Mouse (Mus musculus) monocyte, adult 5-6 weeks (primary cell): ENCODE results near the gene Akt1s1. TPM values are rescaled to one million over a fixed set of nuclear protein-coding genes. Genes with fewer than 3 reads are reported as not detected.
A peak's percentile ranks its signal among the peaks of the same experiment; 100 is the strongest.

ENCODE experiments used
- ATAC-seq: fragments of 153-309, 156-312 bp; replicated peaks from 2 replicates; pipeline ENCODE4 v1.8.0; 2017; ENCODE audit warnings: mild to moderate bottlenecking; ENCODE audit not compliant: low TSS enrichment, insufficient number of reproducible peaks, severe bottlenecking, poor library complexity, low FRiP score
- total RNA-seq: library from RNA; stranded (forward); fragments of 200-1000, 200-491, 200-594 nt; gene quantifications from 3 replicates; pipeline ENCODE4 v1.2.3, GENCODE M21; 2017

The Akt1s1 gene
- 11.6 to 33.0 TPM (median 13.0 TPM) in 3 replicates for total RNA-seq

DNA sequence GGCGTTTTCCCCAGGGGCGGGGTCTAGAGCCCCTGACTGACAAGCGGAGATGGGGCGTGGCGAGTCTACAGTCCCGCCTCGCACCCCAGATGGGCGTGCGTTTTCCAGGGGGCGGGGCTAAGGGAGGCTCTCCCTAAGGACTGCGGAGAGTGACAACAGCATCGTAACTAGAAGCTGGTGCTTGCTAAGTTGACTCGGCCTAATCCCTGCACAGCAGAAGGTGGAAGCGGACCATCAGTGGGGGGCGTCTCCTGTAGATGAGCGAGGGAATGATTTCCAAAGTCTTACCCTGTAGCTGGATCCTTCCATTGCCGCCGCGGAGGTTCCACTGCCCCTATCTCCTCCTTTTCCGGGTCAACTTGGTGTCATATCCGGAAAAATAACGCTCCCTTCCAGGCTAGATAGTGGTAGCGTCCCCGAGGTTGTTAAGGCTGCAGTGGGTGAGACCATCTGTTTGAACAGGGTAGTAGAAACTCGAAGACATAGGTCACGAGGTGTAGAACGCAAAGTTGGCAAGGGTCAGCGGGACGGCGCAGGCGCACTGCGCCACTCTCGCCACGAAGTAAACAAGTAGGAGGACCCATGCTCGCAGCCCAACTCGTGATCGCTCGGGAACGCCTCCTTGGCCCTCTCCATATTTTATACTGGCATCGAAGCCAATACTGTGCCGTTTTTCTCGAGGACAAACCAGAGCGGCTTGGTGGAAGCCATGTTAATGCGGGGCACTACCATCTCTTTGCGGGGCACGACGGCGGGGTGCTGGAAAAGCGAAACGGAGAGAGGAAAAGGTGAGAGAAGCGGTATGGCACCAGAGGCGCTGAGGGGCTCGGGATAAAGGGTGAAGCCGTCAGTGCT lies at the start of gene Akt1s1, which contains the start of gene Tbc1d17:
Akt1s1 (plus strand) TSS at position 431 of the 855 bp plus-strand sequence.
Tbc1d17 (minus strand) TSS at position 519 of the 855 bp plus-strand sequence.
- peak; percentile 75 for ATAC-seq

DNA sequence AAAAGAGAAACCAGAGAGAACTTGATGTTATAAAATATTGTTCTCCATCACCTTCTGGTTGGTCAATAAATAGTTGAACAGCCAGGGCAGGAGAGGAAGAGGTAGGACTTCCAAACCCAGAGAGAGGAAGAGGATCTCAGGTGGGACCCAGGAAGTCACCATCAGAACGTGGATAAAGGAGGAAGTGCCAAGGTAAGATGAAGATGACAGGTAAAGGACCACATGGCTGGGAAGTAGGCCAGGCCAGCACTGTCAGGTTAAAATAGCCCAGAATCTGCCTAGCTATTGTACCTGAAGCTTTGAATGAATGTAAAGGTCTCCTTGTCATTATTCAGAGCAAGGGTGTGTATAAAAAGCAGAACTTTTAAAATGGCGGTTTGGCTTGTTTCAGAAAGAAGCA lies 39.9 kb upstream of the Akt1s1 start:
- no peak for ATAC-seq

GRCm38 (mm10) chr7:44809466-44809865 lies 39.3 kb upstream of the Akt1s1 start:
- ATAC-seq = no peak

- ATAC-seq = no peak
These were observed 38.4 kb upstream of the Akt1s1 start for GRCm38 (mm10) chr7:44810365-44810764.

- no peak for ATAC-seq
These were observed 37.8 kb upstream of the Akt1s1 start for GRCm38 (mm10) chr7:44810819-44811557.

GRCm38 (mm10) chr7:44812651-44813325 lies 36.0 kb upstream of the Akt1s1 start:
- no peak for ATAC-seq

GRCm38 (mm10) chr7:44813985-44814384 lies 34.8 kb upstream of the Akt1s1 start:
- no peak for ATAC-seq

- no peak for ATAC-seq
These were observed 34.4 kb upstream of the Akt1s1 start for GRCm38 (mm10) chr7:44814423-44814822.

DNA sequence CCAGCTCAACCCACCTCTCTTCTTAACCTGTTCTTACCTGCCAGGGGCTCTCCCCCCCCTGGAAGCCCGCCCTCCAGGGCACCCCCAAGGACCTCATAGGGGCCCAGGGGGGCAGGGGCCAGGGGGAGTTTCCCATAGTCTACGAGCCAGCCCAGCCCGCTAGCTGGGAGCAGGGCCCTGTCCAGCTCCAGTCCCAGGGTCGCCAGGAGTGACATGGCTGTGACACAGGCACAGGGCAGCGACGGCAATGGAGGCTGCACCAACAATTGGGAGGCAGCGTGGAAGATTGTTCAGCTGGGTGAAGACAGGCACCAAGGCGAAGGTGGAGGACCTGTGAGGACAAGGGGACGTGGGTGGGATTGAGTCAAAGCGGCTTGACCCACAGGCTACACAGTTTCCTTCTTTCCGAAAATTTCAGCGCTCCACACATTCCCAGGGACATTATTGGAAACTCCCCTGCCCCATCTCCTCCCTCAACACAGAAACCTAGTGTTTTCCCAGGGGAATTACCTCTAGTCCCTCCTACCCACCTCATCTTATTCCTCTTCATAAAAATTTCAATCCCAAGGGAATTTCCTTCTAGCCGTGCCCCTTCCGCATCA lies 33.7 kb upstream of the Akt1s1 start:
- ATAC-seq = no peak

GRCm38 (mm10) chr7:44815721-44816469 lies 32.9 kb upstream of the Akt1s1 start, which contains the start of the genes Nup62 and Il4i1:
TSS of gene Nup62 (plus strand) at chr7:44816088.
TSS of gene Il4i1 (plus strand) at chr7:44816387.
- ATAC-seq = peak; percentile 95

GRCm38 (mm10) chr7:44816470-44817021 lies 32.2 kb upstream of the Akt1s1 start, which contains the start of gene Atf5:
TSS of gene Atf5 (minus strand) at chr7:44816658.
- no peak for ATAC-seq

GRCm38 (mm10) chr7:44817441-44817840 lies 31.4 kb upstream of the Akt1s1 start:
- no peak for ATAC-seq

GRCm38 (mm10) chr7:44818164-44818563 lies 30.6 kb upstream of the Akt1s1 start:
- ATAC-seq = no peak

DNA sequence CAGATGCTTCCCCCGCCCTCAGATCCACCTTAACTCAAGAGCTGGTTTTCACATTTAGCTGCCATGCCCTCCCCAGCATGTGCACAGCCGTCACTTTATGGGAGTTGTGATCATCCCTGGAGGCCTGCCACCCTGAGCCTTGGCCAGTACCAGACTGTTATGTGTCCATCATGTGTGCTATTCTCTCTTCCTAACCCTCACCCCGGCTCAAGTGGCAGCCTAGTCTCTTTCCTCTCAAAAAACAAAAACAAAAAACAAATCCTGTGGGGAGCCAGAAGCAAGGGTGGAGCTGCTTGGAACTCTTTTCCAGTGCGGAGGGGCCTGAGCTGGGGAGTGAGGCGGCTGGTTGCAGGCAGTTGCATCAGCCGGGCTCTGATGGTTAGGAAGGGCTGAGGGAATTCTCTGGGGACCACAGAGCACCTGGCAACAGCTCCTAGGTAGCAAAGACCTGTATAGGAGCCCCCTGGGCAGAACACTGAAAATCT lies 30.0 kb upstream of the Akt1s1 start:
- ATAC-seq = no peak

- ATAC-seq = no peak
These were observed 29.4 kb upstream of the Akt1s1 start for GRCm38 (mm10) chr7:44819391-44819790.

DNA sequence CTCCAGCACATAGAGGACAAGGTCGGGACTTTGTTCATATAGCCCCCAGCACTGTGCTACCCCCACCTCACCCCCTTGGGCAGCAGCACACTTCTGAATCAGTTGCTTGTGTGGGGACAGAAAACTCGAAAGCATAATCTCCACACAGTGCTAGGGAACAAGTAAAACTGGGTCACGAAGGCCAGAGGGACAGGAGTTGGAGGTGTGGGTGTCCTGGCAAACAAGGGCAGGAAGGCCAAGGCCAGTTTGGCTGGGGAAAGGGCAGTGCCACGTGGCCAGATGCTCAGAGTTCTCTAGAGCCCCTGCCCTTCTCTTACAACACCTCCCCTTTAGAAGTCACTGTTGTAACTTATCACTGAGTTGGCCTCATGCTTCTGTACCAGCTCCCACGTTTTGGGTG lies 28.9 kb upstream of the Akt1s1 start:
- ATAC-seq = no peak

- ATAC-seq = no peak
These were observed 28.3 kb upstream of the Akt1s1 start for GRCm38 (mm10) chr7:44820525-44820924.
